Mouse (Mus musculus) heart, embryonic 12.5 days (tissue): ENCODE measurements around the gene Rab36. TPM values are rescaled to one million over a fixed set of nuclear protein-coding genes. Genes with fewer than 3 reads are reported as not detected.
"Not testable (repeated sequence)": the region's sequence is repeated elsewhere in the genome, so short reads cannot be mapped to it uniquely, and the experiment has no call there.

Source experiments
- ATAC-seq: fragments of 200-750 bp; cut with Nextera tagmentation; 2 replicates; pipeline ENCODE4 v1.8.0; 2017; ENCODE audit warnings: moderate TSS enrichment, moderate library complexity; ENCODE audit not compliant: insufficient number of reproducible peaks, low FRiP score
- H3K27ac ChIP-seq: fragments of 300-500 bp; sonication (generic); 2 replicates; pipeline ENCODE4 v1.5.1; 2016; ENCODE audit warnings: mild to moderate bottlenecking, moderate library complexity; ENCODE audit not compliant: poor library complexity, severe bottlenecking
- H3K27me3 ChIP-seq: fragments of 300-500 bp; sonication (generic); replicated peaks from 2 replicates; pipeline ENCODE4 v1.6.1; 2016; ENCODE audit warnings: mild to moderate bottlenecking, moderate library complexity
- H3K36me3 ChIP-seq: fragments of 300-500 bp; sonication (generic); 2 replicates; pipeline ENCODE4 v1.6.1; 2016; ENCODE audit warnings: mild to moderate bottlenecking, moderate library complexity
- H3K4me1 ChIP-seq: fragments of 300-500 bp; sonication (generic); replicated peaks from 2 replicates; pipeline ENCODE4 v1.6.1; 2016; ENCODE audit warnings: mild to moderate bottlenecking
- H3K4me2 ChIP-seq: fragments of 300-500 bp; sonication (generic); 2 replicates; pipeline ENCODE4 v1.6.1; 2016; ENCODE audit warnings: mild to moderate bottlenecking, moderate library complexity
- H3K4me3 ChIP-seq: fragments of 300-500 bp; sonication (generic); 2 replicates; pipeline ENCODE4 v1.5.1; 2016; ENCODE audit warnings: mild to moderate bottlenecking
- H3K9ac ChIP-seq: fragments of 300-500 bp; sonication (generic); 2 replicates; pipeline ENCODE4 v1.6.1; 2016; ENCODE audit warnings: mild to moderate bottlenecking, moderate library complexity
- H3K9me3 ChIP-seq: fragments of 300-500 bp; sonication (generic); replicated peaks from 2 replicates; pipeline ENCODE4 v1.6.1; 2016; ENCODE audit warnings: mild to moderate bottlenecking, moderate library complexity
- WGBS: fragments of 180-500 bp; shearing (Covaris S2); methylation state at CpG from one replicate; pipeline ENCODE4 v1.1.7; 2016; 5-methylcytosine and 5-hydroxymethylcytosine counted together
- polyA plus RNA-seq: library from polyadenylated mRNA; unstranded; fragments of >200 nt; fragmentation: Nextera tagmentation; extraction: Ambion mirVana; gene quantifications from 2 replicates; pipeline ENCODE4 v1.2.1, GENCODE M21; 2016

The Rab36 gene
- polyA plus RNA-seq, 1 experiment from 2014 or later: 4.8 TPM

DNA sequence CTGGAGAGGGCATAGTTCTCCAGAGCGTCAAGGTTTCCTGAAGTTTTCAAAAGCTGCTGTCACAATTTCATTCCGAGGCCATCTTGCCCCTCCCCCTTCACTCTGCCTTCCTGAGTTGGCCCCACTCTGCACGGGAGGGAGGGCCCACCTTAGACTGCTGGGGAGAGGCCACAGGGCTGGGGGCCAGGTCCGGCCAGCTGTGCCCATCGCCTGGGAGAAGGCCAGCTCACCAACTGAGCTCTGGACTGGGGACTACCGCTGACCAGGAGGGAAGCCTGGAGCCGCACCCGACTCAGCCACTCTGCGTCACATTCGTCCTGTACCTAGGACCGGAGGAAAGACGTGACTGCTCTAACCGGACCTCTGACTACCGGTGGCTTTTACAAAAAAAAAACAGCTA is 21.4 kb upstream of the Rab36 start:
- no peak overlapping the region for H3K9ac ChIP-seq
- no peaks in the 10 kb centered on the region for H3K4me1 ChIP-seq
- no peak overlapping the region for H3K4me2 ChIP-seq
- no peak overlapping the region for H3K4me3 ChIP-seq
- H3K36me3 ChIP-seq: no peaks in the 10 kb centered on the region
- ATAC-seq: no peak
- 72% methylated on average over 14 of the region's 14 CpGs for WGBS
- peaks cover 5% of the 10 kb centered on the region; the same call in 1 of the 2 replicates for H3K27me3 ChIP-seq
- H3K27ac ChIP-seq: no peak overlapping the region
- no peaks in the 10 kb centered on the region for H3K9me3 ChIP-seq

DNA sequence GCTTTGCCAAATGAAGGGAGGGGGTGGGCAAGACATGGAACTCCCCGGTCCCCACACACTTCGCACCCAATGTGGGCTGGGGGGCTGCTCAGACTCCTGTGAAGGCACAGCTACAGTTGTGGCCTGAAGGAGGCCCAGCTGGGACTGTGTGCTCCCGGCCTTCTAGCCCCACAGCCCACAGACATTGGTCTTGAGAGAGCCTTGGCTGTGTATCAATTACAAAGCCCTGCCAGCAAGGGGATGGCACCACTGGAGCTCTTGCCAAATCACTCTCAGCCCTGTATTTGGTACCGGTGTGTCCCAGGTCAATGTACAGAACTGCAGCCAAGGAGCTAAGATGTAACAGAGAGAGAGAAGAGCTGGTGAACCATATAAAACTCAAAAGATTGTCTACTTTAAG is 20.4 kb upstream of the Rab36 start:
- ATAC-seq: no peak
- WGBS: 88% methylated on average over 4 of the region's 4 CpGs
- H3K4me3 ChIP-seq: no peak overlapping the region

DNA sequence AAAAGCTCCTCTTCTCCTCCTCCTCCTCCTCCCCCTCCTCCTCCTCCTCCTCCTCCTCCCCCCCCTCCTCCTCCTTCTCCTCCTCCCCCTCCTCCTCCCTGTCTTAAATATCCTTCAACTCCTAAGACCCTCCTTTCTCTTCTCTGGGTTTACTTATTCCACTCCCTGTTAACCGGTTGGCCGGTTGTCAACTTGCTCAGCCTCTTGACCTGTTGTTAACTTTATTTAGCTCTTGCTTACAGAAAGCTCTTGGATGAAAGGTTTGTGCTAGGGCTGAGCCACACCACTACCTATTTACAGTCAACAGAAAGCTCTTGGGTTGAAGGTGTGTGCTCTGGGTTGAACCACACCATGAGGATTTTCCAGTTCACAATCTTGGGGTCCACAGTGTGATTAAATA is 16.6 kb upstream of the Rab36 start:
- H3K4me2 ChIP-seq: no peak overlapping the region
- WGBS: 62% methylated on average over 2 of the region's 2 CpGs
- no peaks in the 10 kb centered on the region for H3K36me3 ChIP-seq
- no peak overlapping the region for H3K9ac ChIP-seq
- H3K9me3 ChIP-seq: 0 out of 2 replicates have a peak, but pooled peaks cover 9% of the 10 kb centered on the region
- peaks cover 7% of the 10 kb centered on the region; the same call in 1 of the 2 replicates for H3K27me3 ChIP-seq
- no peak overlapping the region for H3K4me3 ChIP-seq
- no peaks in the 10 kb centered on the region for H3K4me1 ChIP-seq
- no peak for ATAC-seq
- H3K27ac ChIP-seq: no peak overlapping the region

More for the DNA sequence above, 20.4 kb upstream of the Rab36 start:
- Histone ChIP-seq H3K27ac (no peak overlapping the region), H3K9me3 (no peaks in the 10 kb centered on the region), H3K4me1 (no peaks in the 10 kb centered on the region), H3K27me3 (peaks cover 9% of the 10 kb centered on the region), H3K4me2 (no peak overlapping the region), H3K36me3 (no peaks in the 10 kb centered on the region), H3K9ac (no peak overlapping the region)

DNA sequence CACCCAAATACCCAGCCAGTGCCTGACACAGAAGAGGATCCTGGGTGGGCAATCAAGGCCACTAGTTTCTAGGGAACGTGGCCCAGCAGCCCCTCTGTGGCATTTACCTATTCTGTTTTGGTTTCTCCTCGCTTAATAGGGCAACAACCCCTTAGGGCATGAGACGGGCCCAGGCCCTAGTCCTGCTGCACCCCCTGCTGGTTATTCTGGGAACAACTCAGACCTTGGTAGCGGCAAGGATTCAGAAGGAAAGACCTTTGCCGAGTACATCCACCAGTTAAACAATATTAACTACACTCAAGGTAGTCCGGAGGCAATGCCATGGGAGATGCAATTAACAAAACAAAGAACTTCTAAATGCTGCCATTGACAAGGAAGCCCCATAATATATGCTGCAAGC is 15.7 kb upstream of the Rab36 start:
- no peak overlapping the region for H3K9ac ChIP-seq
- WGBS: 11% methylated on average over 6 of the region's 6 CpGs
- H3K27me3 ChIP-seq: peaks cover 7% of the 10 kb centered on the region; the same call in 1 of the 2 replicates
- H3K9me3 ChIP-seq: 0 out of 2 replicates have a peak, but pooled peaks cover 9% of the 10 kb centered on the region
- no peak overlapping the region for H3K27ac ChIP-seq
- H3K4me1 ChIP-seq: no peaks in the 10 kb centered on the region
- no peak for ATAC-seq
- no peak overlapping the region for H3K4me3 ChIP-seq
- H3K4me2 ChIP-seq: no peak overlapping the region
- H3K36me3 ChIP-seq: no peaks in the 10 kb centered on the region

DNA sequence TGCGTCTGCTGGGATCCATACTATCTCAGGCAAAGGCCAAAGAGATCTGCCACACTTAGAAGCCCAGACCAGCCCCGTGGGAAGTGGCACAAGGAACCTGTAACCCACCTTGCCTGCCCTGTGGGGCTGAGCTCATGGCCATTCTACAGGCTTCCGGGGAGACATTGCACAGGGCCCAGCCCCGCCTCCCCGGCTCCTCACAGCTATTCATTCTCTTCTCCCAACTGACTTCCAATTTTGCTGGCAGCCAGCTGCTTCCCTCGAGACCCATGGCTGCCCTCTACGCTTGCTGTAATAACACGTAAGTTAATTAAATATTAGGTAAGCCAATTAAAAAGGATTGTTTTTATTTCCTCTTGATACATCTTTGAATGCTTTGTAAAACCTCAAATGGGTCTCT is 10.4 kb upstream of the Rab36 start:
- WGBS: 70% methylated on average over 8 of the region's 8 CpGs
- 0 out of 2 replicates have a peak, but pooled peaks cover 9% of the 10 kb centered on the region for H3K9me3 ChIP-seq

DNA sequence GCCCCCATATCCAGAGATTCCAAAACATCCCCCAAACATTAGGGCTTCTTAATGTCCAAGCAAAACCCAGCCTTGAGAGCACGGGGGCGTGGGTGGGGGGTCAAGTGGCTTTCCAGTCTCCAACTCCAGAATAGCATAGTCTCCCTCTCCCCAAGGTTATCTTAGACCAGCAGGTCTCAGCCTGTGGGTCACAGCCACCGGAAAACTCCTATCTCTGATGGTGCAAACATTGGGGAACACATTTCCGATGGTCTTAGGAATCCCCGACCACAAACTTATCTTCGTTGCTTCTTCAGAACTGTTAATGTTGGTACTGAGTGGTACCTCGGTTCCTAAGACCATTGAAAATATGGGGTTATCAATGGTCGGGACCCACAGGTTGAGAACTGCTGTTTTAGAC is 8.1 kb upstream of the Rab36 start:
- 66% methylated on average over 8 of the region's 8 CpGs for WGBS
- H3K4me2 ChIP-seq: no peak overlapping the region

More for the DNA sequence above, 10.4 kb upstream of the Rab36 start:
- no peak overlapping the region for H3K27ac ChIP-seq
- H3K4me3 ChIP-seq: no peak overlapping the region
- H3K36me3 ChIP-seq: no peaks in the 10 kb centered on the region
- no peaks in the 10 kb centered on the region for H3K4me1 ChIP-seq
- H3K4me2 ChIP-seq: no peak overlapping the region
- peaks cover 3% of the 10 kb centered on the region; the same call in 1 of the 2 replicates for H3K27me3 ChIP-seq
- ATAC-seq: no peak
- H3K9ac ChIP-seq: no peak overlapping the region

DNA sequence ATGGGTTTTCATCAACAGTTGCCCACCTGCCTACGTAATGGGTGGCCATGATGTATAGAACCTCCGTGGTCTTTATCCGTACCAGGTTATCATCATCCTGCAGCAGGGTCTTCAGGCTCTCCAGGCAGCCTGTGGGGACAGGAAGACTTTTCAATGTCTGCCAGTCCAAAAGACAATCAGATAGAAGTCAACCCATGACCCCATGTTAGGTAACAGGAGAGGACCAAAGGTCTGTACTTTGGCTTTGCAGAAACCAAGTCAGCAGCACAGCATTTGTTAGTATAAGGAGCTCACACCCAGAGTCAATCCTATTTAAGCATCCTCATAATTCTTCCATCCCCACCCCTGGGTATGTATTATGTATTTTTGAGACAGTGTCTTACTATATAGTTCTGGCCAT is 7.2 kb upstream of the Rab36 start:
- H3K9me3 ChIP-seq: no peaks in the 10 kb centered on the region
- 82% methylated on average over 3 of the region's 3 CpGs for WGBS
- H3K4me3 ChIP-seq: no peak overlapping the region

More for the DNA sequence above, 8.1 kb upstream of the Rab36 start:
- Histone ChIP-seq H3K36me3 (no peaks in the 10 kb centered on the region), H3K9me3 (no peaks in the 10 kb centered on the region), H3K4me3 (no peak overlapping the region), H3K9ac (no peak overlapping the region), H3K27me3 (no peaks in the 10 kb centered on the region), H3K4me1 (0 out of 2 replicates have a peak, but pooled peaks cover 3% of the 10 kb centered on the region), H3K27ac (no peak overlapping the region)
- ATAC-seq: no peak

DNA sequence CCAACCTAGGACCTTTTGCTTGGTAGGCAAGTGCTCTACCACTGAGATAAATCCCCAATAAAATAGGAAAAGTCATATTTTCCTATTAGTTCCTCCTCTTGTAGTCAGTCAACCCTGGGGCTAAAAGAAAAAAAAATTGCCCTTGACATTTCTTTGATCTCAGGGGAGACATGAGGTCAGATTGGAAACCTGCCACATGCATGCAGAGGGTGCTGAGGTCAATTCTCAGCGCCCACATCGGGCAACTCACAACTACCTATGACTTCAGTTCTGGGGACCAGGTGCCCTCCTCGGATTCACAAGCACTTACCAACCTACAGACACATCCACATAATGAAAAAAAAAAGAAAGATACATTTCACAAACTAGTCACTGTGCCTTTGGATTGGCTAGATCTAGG is 6.6 kb upstream of the Rab36 start:
- WGBS: 79% methylated on average over 3 of the region's 3 CpGs
- no peaks in the 10 kb centered on the region for H3K27me3 ChIP-seq
- 0 out of 2 replicates have a peak, but pooled peaks cover 3% of the 10 kb centered on the region for H3K4me1 ChIP-seq
- no peaks in the 10 kb centered on the region for H3K9me3 ChIP-seq
- no peak overlapping the region for H3K4me3 ChIP-seq
- H3K27ac ChIP-seq: no peak overlapping the region
- no peak for ATAC-seq
- no peak overlapping the region for H3K4me2 ChIP-seq
- H3K9ac ChIP-seq: no peak overlapping the region
- H3K36me3 ChIP-seq: no peaks in the 10 kb centered on the region

More for the DNA sequence above, 7.2 kb upstream of the Rab36 start:
- Histone ChIP-seq H3K4me1 (0 out of 2 replicates have a peak, but pooled peaks cover 3% of the 10 kb centered on the region), H3K36me3 (no peaks in the 10 kb centered on the region), H3K27me3 (no peaks in the 10 kb centered on the region), H3K4me2 (no peak overlapping the region), H3K27ac (no peak overlapping the region), H3K9ac (no peak overlapping the region)
- no peak for ATAC-seq

DNA sequence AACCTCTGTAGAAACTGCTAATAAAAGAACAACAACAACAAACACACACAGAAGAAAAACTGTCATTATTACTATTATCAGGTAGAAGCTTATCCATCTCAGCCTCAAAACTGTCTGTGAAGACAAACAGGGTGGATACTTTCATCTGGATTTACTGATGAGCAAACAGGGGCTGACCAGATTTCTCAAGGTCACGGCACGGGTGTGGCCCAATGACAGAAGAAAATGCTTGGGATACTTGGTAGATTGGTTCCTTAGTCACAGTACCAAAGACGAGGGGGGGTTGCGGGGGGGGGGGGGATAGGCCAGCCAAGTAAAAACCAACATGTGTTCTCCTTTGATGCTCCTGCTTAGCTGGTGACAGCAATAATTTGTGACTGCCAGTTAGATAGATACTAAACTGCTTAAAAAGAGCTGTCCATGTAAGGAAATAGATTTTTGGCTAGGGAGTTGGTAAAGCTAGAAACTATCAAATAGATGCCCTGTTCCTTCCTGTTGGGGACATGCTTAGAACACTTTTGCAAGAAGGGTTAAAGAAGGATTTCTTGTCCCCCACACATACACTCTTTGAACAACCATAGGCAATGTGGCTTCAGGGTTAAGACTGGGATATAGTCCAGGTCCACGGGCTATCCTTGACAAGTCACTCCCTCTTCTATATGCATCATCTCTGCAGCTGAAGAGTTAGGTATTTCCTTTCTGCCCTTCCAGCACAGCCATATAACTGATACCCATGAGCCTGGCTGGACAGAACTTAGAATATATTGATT is 5.3 kb upstream of the Rab36 start:
- Histone ChIP-seq H3K36me3 (no peaks in the 10 kb centered on the region), H3K4me2 (no peak overlapping the region), H3K27me3 (no peaks in the 10 kb centered on the region)

DNA sequence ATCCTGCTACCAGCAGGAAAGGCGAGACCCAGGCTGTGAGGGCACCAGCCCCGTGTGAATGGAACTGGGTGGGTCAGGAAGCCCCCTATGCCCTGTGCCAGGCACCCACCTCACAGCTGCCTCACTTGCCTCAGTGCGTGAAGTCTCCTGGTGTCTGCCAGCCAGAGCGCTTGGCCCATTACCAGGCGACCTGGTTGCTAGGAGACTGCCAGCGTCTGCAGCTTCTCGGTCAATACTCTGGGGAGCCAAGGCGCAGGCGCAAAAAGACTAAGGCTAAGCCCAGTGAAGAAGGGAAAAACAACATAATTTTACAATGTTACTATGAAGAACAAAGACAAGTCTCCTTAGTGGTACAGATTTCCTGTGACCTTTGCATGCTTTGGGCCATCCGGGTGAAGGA is 4.5 kb upstream of the Rab36 start, which contains the start of gene Rsph14:
TSS of gene Rsph14 (minus strand) at position 192 of the 400 bp plus-strand sequence.
- 41% methylated on average over 10 of the region's 10 CpGs for WGBS
- Histone ChIP-seq H3K9ac (no peak within 1 kb of the TSS), H3K36me3 (no peaks in the 10 kb centered on the region), H3K4me3 (no peak within 1 kb of the TSS), H3K9me3 (no peaks in the 10 kb centered on the region), H3K4me1 (peaks cover 12% of the 10 kb centered on the region), H3K4me2 (no peak within 1 kb of the TSS), H3K27me3 (no peaks in the 10 kb centered on the region), H3K27ac (no peak within 1 kb of the TSS)
- ATAC-seq: no peak

More for the DNA sequence above, 5.3 kb upstream of the Rab36 start:
- Histone ChIP-seq H3K9me3 (no peaks in the 10 kb centered on the region), H3K4me3 (no peak overlapping the region), H3K9ac (no peak overlapping the region), H3K4me1 (0 out of 2 replicates have a peak, but pooled peaks cover 7% of the 10 kb centered on the region), H3K27ac (no peak overlapping the region)
- no peak for ATAC-seq
- 64% methylated on average over 5 of the region's 5 CpGs for WGBS

DNA sequence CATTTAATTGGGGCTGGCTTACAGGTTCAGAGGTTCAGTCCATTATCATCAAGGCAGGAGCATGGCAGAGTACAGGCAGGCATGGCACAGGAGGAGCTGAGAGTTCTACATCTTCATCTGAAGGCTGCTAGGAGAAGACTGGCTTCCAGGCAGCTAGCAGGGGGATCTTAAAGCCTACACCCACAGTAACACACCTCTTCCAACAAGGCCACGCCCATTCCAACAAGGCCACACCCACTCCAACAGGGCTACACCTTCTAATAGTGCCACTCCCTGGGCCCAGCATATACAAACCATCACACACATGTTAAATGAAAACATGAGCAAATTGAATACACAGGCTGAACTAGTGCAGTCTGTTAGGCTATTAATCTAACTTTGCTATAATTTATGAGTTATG is 5.2 kb downstream of the Rab36 start:
- H3K9me3 ChIP-seq, H3K4me2 ChIP-seq, H3K36me3 ChIP-seq, H3K4me3 ChIP-seq, H3K27ac ChIP-seq, H3K27me3 ChIP-seq, ATAC-seq, H3K9ac ChIP-seq: not testable (repeated sequence)
- H3K4me1 ChIP-seq: peaks cover 16% of the 10 kb centered on the region
- WGBS: 9% methylated on average over 1 of the region's 1 CpGs
